Mouse (Mus musculus) heart, adult 2 months (tissue): ENCODE data around the gene Aldh16a1.
"Not testable (repeated sequence)": the region's sequence is repeated elsewhere in the genome, so short reads cannot be mapped to it uniquely, and the experiment has no call there.

ENCODE experiments used
- CTCF ChIP-seq: fragments of 200-600 bp; IDR thresholded peaks from 2 replicates; pipeline ENCODE4 v1.8.1; 2022; ENCODE audit warnings: antibody characterized with exemption, mild to moderate bottlenecking, moderate library complexity
- POLR2A ChIP-seq: fragments of 200-500 bp; IDR thresholded peaks from 2 replicates; pipeline ENCODE4 v1.6.1; 2011; ENCODE audit warnings: mild to moderate bottlenecking, low read depth, low read length, control low read depth; ENCODE audit not compliant: insufficient read depth

DNA sequence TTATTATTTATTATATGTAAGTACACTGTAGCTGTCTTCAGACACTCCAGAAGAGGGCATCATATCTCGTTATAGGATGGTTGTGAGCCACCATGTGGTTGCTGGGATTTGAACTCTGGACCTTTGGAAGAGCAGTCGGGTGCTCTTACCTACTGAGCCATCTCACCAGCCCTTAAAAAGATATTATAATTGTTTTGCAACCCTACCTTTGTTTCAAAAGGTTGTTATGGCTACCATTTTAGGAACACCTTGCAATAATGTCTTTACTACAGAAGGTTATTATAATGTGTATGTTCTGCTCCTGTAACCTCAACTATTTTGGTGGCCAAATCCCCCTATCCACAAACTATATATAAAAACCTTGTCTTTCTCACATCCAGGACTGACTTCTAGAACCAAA is 1.3 kb downstream of the Aldh16a1 start:
- not testable (repeated sequence) for TF ChIP-seq POLR2A, CTCF
